In genomic region chr9:116347021-116347420, GRCm38 (mm10) we compare ENCODE assay signal across 21 mouse cellular contexts.
DNase-seq lines count a peak whose midpoint lies in the region; ATAC-seq lines count a peak whose summit lies in the region.
"Had no signal": no experiment of that assay in that cellular context is flagged by ENCODE, and none has a peak within 500 bp of the region (broad histone marks: within the 10 kb centered on the region; RNA-seq: fewer than 3 reads in every experiment).

No protein-coding gene starts in this region.

- no peak overlapping the region for H3K4me2 ChIP-seq in midbrain, embryonic 13.5 days (replicated peaks)
- H3K4me2 ChIP-seq: embryonic facial prominence, embryonic 12.5 days; forebrain, embryonic 15.5 days; heart, embryonic 11.5 days; heart, embryonic 15.5 days; hindbrain, embryonic 13.5 days had no signal

- H3K4me3 ChIP-seq in midbrain, embryonic 13.5 days (replicated peaks): no peak overlapping the region
- H3K4me3 ChIP-seq: embryonic facial prominence, embryonic 12.5 days; forebrain, embryonic 15.5 days; heart, adult 2 months; heart, embryonic 15.5 days; hindbrain, embryonic 13.5 days had no signal

- no peaks in the 10 kb centered on the region for H3K27me3 ChIP-seq in midbrain, embryonic 13.5 days
- H3K27me3 ChIP-seq: CH12.LX; embryonic facial prominence, embryonic 12.5 days; forebrain, embryonic 15.5 days; heart, embryonic 15.5 days; hindbrain, embryonic 13.5 days; Patski had no signal

- no peaks in the 10 kb centered on the region for H3K9me3 ChIP-seq in midbrain, embryonic 13.5 days
- H3K9me3 ChIP-seq: embryonic facial prominence, embryonic 12.5 days; forebrain, embryonic 15.5 days; heart, embryonic 15.5 days; hindbrain, embryonic 13.5 days had no signal

- WGBS in midbrain, embryonic 13.5 days: 92% methylated on average over 8 of the region's 8 CpGs

- H3K36me3 ChIP-seq in midbrain, embryonic 13.5 days: no peaks in the 10 kb centered on the region
- H3K36me3 ChIP-seq: embryonic facial prominence, embryonic 12.5 days; forebrain, embryonic 15.5 days; heart, embryonic 15.5 days; hindbrain, embryonic 13.5 days had no signal

- DNase-seq in adrenal gland, adult 2 months: peak; percentile 81
- no peak for DNase-seq in adrenal gland, postnatal 4 days (ENCODE audit: low spot score in 2 of 2)
- DNase-seq in R1 (ENCODE audit: low read depth, low spot score): peak; percentile 37
- peak; percentile 49 for DNase-seq in adrenal gland, postnatal 14 days
- DNase-seq in thymus, adult 18-20 months: no peak
- DNase-seq in kidney, postnatal 25 days: no peak
- DNase-seq: cerebellum, adult 11-12 months; cerebellum, adult 9-10 months; cerebellum, postnatal 25 days; gastrocnemius, postnatal 14 days; heart, adult 2 months; heart, postnatal 14 days had no signal

- H3K27ac ChIP-seq in midbrain, embryonic 13.5 days: no peak overlapping the region
- H3K27ac ChIP-seq: embryonic facial prominence, embryonic 12.5 days; forebrain, embryonic 15.5 days; heart, adult 2 months; heart, embryonic 15.5 days; hindbrain, embryonic 13.5 days; hindbrain, postnatal 0 days had no signal

- H3K4me1 ChIP-seq in midbrain, embryonic 13.5 days (replicated peaks): peaks cover 8% of the 10 kb centered on the region
- H3K4me1 ChIP-seq: embryonic facial prominence, embryonic 12.5 days; forebrain, embryonic 15.5 days; heart, embryonic 15.5 days had no signal

- no peak for ATAC-seq in midbrain, embryonic 13.5 days
- ATAC-seq: forebrain, embryonic 15.5 days; hindbrain, postnatal 0 days; Patski had no signal

- no peak overlapping the region for H3K9ac ChIP-seq in midbrain, embryonic 13.5 days (replicated peaks)
- H3K9ac ChIP-seq: embryonic facial prominence, embryonic 12.5 days; forebrain, embryonic 15.5 days; heart, embryonic 15.5 days; hindbrain, embryonic 13.5 days had no signal

Comparison
In these comparisons a context has a peak if more than half of its experiments do, and no peak if none do; other contexts are left out.
1. DNase-seq: peak in adrenal gland, adult 2 months (single experiment), R1 (single experiment) and adrenal gland, postnatal 14 days (single experiment); none in adrenal gland, postnatal 4 days (0 of 2), thymus, adult 18-20 months (0 of 2) and kidney, postnatal 25 days (0 of 2).